Mouse (Mus musculus) forebrain, postnatal 0 days (tissue): ENCODE measurements at regions not wholly inside any gene's neighbourhood (a gene's known extent, or its start where the extent isn't known, plus 50 kb on each side); places are given as distances from the start of the nearest gene placed in this dataset.
A peak's percentile ranks its signal among the peaks of the same experiment; 100 is the strongest.
"Not testable (repeated sequence)": the region's sequence is repeated elsewhere in the genome, so short reads cannot be mapped to it uniquely, and the experiment has no call there.

Source experiments
- ATAC-seq: fragments of 200-750 bp; cut with Nextera tagmentation; 2 replicates; pipeline ENCODE4 v1.8.0; 2017; ENCODE audit warnings: mild to moderate bottlenecking, moderate library complexity
- DNase-seq: peaks from one replicate; pipeline ENCODE4 v3.0.0-alpha.2; 2015
- H3K27ac ChIP-seq: fragments of 300-500 bp; sonication (generic); 2 replicates; pipeline ENCODE4 v1.5.1; 2014; ENCODE audit warnings: low read depth, mild to moderate bottlenecking, antibody characterized with exemption, low read length, moderate library complexity, mixed read lengths
- H3K27me3 ChIP-seq: fragments of 300-500 bp; sonication (generic); 2 replicates; pipeline ENCODE4 v1.6.1; 2014; ENCODE audit warnings: mild to moderate bottlenecking, low read length, mixed read lengths; ENCODE audit not compliant: insufficient read depth
- H3K36me3 ChIP-seq: fragments of 300-500 bp; sonication (generic); 2 replicates; pipeline ENCODE4 v1.6.1; 2014; ENCODE audit warnings: mild to moderate bottlenecking, moderate library complexity; ENCODE audit not compliant: insufficient read depth
- H3K4me1 ChIP-seq: fragments of 300-500 bp; sonication (generic); 2 replicates; pipeline ENCODE4 v1.6.1; 2014; ENCODE audit warnings: antibody characterized with exemption; ENCODE audit not compliant: insufficient read depth
- H3K4me2 ChIP-seq: fragments of 300-500 bp; sonication (generic); 2 replicates; pipeline ENCODE4 v1.6.1; 2014; ENCODE audit warnings: low read depth, mild to moderate bottlenecking, moderate library complexity
- H3K4me3 ChIP-seq: fragments of 300-500 bp; sonication (generic); 2 replicates; pipeline ENCODE4 v1.5.1; 2014; ENCODE audit warnings: low read depth, low read length, mixed read lengths
- H3K9ac ChIP-seq: fragments of 300-500 bp; sonication (generic); 2 replicates; pipeline ENCODE4 v1.6.1; 2014; ENCODE audit warnings: mild to moderate bottlenecking
- H3K9me3 ChIP-seq: fragments of 300-500 bp; sonication (generic); 2 replicates; pipeline ENCODE4 v1.6.1; 2016; ENCODE audit warnings: low read length
- CTCF ChIP-seq: sonication (generic); IDR thresholded peaks from 2 replicates; pipeline ENCODE4 v1.5.1; 2016; ENCODE audit warnings: antibody characterized with exemption, control low read depth, low read depth
- WGBS: fragments of 180-500 bp; shearing (Covaris S2); extraction: QIAGEN DNeasy Blood & Tissue Kit; methylation state at CpG from one replicate; pipeline ENCODE4 v1.1.7; 2014; 5-methylcytosine and 5-hydroxymethylcytosine counted together

- not testable (repeated sequence) for H3K4me1 ChIP-seq, H3K36me3 ChIP-seq, H3K4me2 ChIP-seq, ATAC-seq, H3K9me3 ChIP-seq, H3K27me3 ChIP-seq, H3K27ac ChIP-seq, DNase-seq, H3K9ac ChIP-seq, H3K4me3 ChIP-seq
- 73% methylated on average over 21 of the region's 21 CpGs for WGBS
Observed at GRCm38 (mm10) chrX:103129347-103129746, 57.1 kb downstream of the Nap1l2 start.

GRCm38 (mm10) chrX:103109181-103109580, 77.3 kb downstream of the Nap1l2 start:
- Histone ChIP-seq H3K4me2 (no peak overlapping the region), H3K4me3 (no peak overlapping the region), H3K36me3 (no peaks in the 10 kb centered on the region), H3K27me3 (no peaks in the 10 kb centered on the region), H3K9ac (no peak overlapping the region), H3K4me1 (no peaks in the 10 kb centered on the region), H3K27ac (no peak overlapping the region), H3K9me3 (no peaks in the 10 kb centered on the region)
- peak; percentile 59 for ATAC-seq
- 20% methylated on average over 1 of the region's 1 CpGs for WGBS
- peak; percentile 62 for TF ChIP-seq CTCF
- peak; percentile 57 for DNase-seq

GRCm38 (mm10) chrX:103067730-103068621, 118.5 kb downstream of the Nap1l2 start:
- not testable (repeated sequence) for H3K9ac ChIP-seq, H3K27ac ChIP-seq, H3K4me1 ChIP-seq, DNase-seq, H3K4me3 ChIP-seq, H3K27me3 ChIP-seq, H3K9me3 ChIP-seq, H3K4me2 ChIP-seq, H3K36me3 ChIP-seq
- WGBS = no CpG with 5 or more reads among the region's 50 CpGs
- peak; percentile 90 for ATAC-seq

- H3K27me3 ChIP-seq, H3K9ac ChIP-seq, DNase-seq, H3K4me2 ChIP-seq, H3K9me3 ChIP-seq, H3K4me1 ChIP-seq, H3K36me3 ChIP-seq, H3K4me3 ChIP-seq, H3K27ac ChIP-seq: not testable (repeated sequence)
- ATAC-seq = peak; percentile 5; the same call in 1 of the 2 replicates
- no CpG with 5 or more reads among the region's 45 CpGs for WGBS
Observed at GRCm38 (mm10) chrX:103067107-103067506, 119.3 kb downstream of the Nap1l2 start.

GRCm38 (mm10) chrX:103026256-103027028, 98.3 kb downstream of the 1700018G05Rik start:
- H3K9me3 ChIP-seq = no peaks in the 10 kb centered on the region
- no peaks in the 10 kb centered on the region for H3K4me1 ChIP-seq
- H3K4me3 ChIP-seq = peak overlapping the region; percentile 14
- H3K27ac ChIP-seq = no peak overlapping the region
- no peaks in the 10 kb centered on the region for H3K36me3 ChIP-seq
- H3K4me2 ChIP-seq = peak overlapping the region; percentile 38
- peak; percentile 24 for DNase-seq
- no peaks in the 10 kb centered on the region for H3K27me3 ChIP-seq
- H3K9ac ChIP-seq = no peak overlapping the region
- 21% methylated on average over 22 of the region's 22 CpGs for WGBS
- ATAC-seq = peak; percentile 27; the same call in 1 of the 2 replicates
- TF ChIP-seq CTCF = no peak

- not testable (repeated sequence) for H3K36me3 ChIP-seq, H3K9me3 ChIP-seq, ATAC-seq, H3K9ac ChIP-seq, H3K4me1 ChIP-seq, H3K4me3 ChIP-seq, H3K27me3 ChIP-seq, H3K27ac ChIP-seq
- DNase-seq = peak; percentile 34
- peak overlapping the region; percentile 38 for H3K4me2 ChIP-seq
- WGBS = 28% methylated on average over 3 of the region's 3 CpGs
- TF ChIP-seq CTCF = peak; percentile 37; the same call in 1 of the 2 replicates
Observed at GRCm38 (mm10) chrX:103025495-103025894, 97.3 kb downstream of the 1700018G05Rik start.

GRCm38 (mm10) chrX:103013425-103014057, 85.4 kb downstream of the 1700018G05Rik start:
- peak; percentile 5; the same call in 1 of the 2 replicates for ATAC-seq
- H3K27ac ChIP-seq, H3K9me3 ChIP-seq, DNase-seq, H3K4me2 ChIP-seq, H3K4me1 ChIP-seq, H3K9ac ChIP-seq, H3K27me3 ChIP-seq, H3K36me3 ChIP-seq, H3K4me3 ChIP-seq: not testable (repeated sequence)
- no CpG with 5 or more reads among the region's 61 CpGs for WGBS

GRCm38 (mm10) chrX:103012298-103013243, 84.4 kb downstream of the 1700018G05Rik start:
- not testable (repeated sequence) for H3K36me3 ChIP-seq, H3K9me3 ChIP-seq, H3K9ac ChIP-seq, DNase-seq, H3K4me1 ChIP-seq, H3K4me2 ChIP-seq, H3K4me3 ChIP-seq, H3K27me3 ChIP-seq, H3K27ac ChIP-seq
- WGBS = 60% methylated on average over 2 of the region's 56 CpGs
- ATAC-seq = peak; percentile 89

GRCm38 (mm10) chrX:102993956-102994355, 65.8 kb downstream of the 1700018G05Rik start:
- not testable (repeated sequence) for H3K36me3 ChIP-seq, H3K27ac ChIP-seq, H3K4me3 ChIP-seq, DNase-seq, H3K4me2 ChIP-seq, H3K4me1 ChIP-seq, H3K27me3 ChIP-seq, H3K9ac ChIP-seq, H3K9me3 ChIP-seq, ATAC-seq
- 77% methylated on average over 1 of the region's 3 CpGs for WGBS
